Mouse (Mus musculus): ENCODE results near the gene Fam24b. TPM values are rescaled to one million over a fixed set of nuclear protein-coding genes. Genes with fewer than 3 reads are reported as not detected.

Gene Fam24b
- polyA plus RNA-seq, 1 experiment from 2014 or later, result not detected

GRCm38 (mm10) chr7:131362615-131363300, 33.4 kb upstream of the Fam24b start, which contains the start of gene 2310057M21Rik:
TSS of gene 2310057M21Rik (minus strand) at chr7:131362759.
- ATAC-seq, result peak; percentile 98
- Histone ChIP-seq H3K4me1 (ENCODE audit: insufficient read depth) (peaks cover 11% of the 10 kb centered on the region), H3K9ac (replicated peaks) (peak within 1 kb of the TSS; percentile 96), H3K4me2 (ENCODE audit: low read depth, low read length) (peak within 1 kb of the TSS; percentile 98), H3K9me3 (ENCODE audit: low read length) (no peaks in the 10 kb centered on the region), H3K27me3 (ENCODE audit: insufficient read depth, low read length) (no peaks in the 10 kb centered on the region), H3K36me3 (replicated peaks; ENCODE audit: insufficient read depth, low read length) (peaks cover 15% of the 10 kb centered on the region), H3K27ac (ENCODE audit: low read depth) (peak within 1 kb of the TSS; percentile 95), H3K4me3 (ENCODE audit: low read depth, low read length) (peak within 1 kb of the TSS; percentile 93)
- DNase-seq, result peak; percentile 93
- under 1% methylated on average over 53 of the region's 55 CpGs for WGBS (ENCODE audit: insufficient replicate concordance)
- TF ChIP-seq EP300 (IDR thresholded peaks at IDR 0.05; ENCODE audit: low read depth), result no peak

GRCm38 (mm10) chr7:131362269-131362614, 32.9 kb upstream of the Fam24b start:
- DNase-seq (no peak), ATAC-seq (peak; percentile 74)
- Histone ChIP-seq H3K4me1 (ENCODE audit: insufficient read depth) (peaks cover 11% of the 10 kb centered on the region), H3K27ac (ENCODE audit: low read depth) (peak overlapping the region; percentile 95), H3K4me3 (ENCODE audit: low read depth, low read length) (peak overlapping the region; percentile 93), H3K36me3 (replicated peaks; ENCODE audit: insufficient read depth, low read length) (peaks cover 19% of the 10 kb centered on the region), H3K9me3 (ENCODE audit: low read length) (no peaks in the 10 kb centered on the region), H3K4me2 (ENCODE audit: low read depth, low read length) (peak overlapping the region; percentile 98), H3K27me3 (ENCODE audit: insufficient read depth, low read length) (no peaks in the 10 kb centered on the region), H3K9ac (replicated peaks) (peak overlapping the region; percentile 96)
- TF ChIP-seq CTCF (IDR thresholded peaks at IDR 0.05; ENCODE audit: low read depth) (no peak), EP300 (IDR thresholded peaks at IDR 0.05; ENCODE audit: low read depth) (no peak)
- WGBS (ENCODE audit: insufficient replicate concordance), result under 1% methylated on average over 29 of the region's 35 CpGs

GRCm38 (mm10) chr7:131356105-131356504, 26.8 kb upstream of the Fam24b start:
- TF ChIP-seq EP300 (IDR thresholded peaks at IDR 0.05; ENCODE audit: low read depth) (no peak), CTCF (IDR thresholded peaks at IDR 0.05; ENCODE audit: low read depth) (no peak)
- Histone ChIP-seq H3K4me2 (ENCODE audit: low read depth, low read length) (no peak overlapping the region), H3K9me3 (ENCODE audit: low read length) (no peaks in the 10 kb centered on the region), H3K27ac (ENCODE audit: low read depth) (no peak overlapping the region), H3K27me3 (ENCODE audit: insufficient read depth, low read length) (no peaks in the 10 kb centered on the region), H3K9ac (replicated peaks) (no peak overlapping the region), H3K36me3 (replicated peaks; ENCODE audit: insufficient read depth, low read length) (peaks cover 42% of the 10 kb centered on the region), H3K4me1 (ENCODE audit: insufficient read depth) (peaks cover 2% of the 10 kb centered on the region; the same call in 1 of the 2 replicates), H3K4me3 (ENCODE audit: low read depth, low read length) (no peak overlapping the region)
- ATAC-seq (no peak), DNase-seq (no peak)
- 78% methylated on average over 13 of the region's 13 CpGs for whole genome bisulfite sequencing (ENCODE audit: insufficient replicate concordance)

GRCm38 (mm10) chr7:131345856-131346541, 16.7 kb upstream of the Fam24b start:
- Histone ChIP-seq H3K36me3 (replicated peaks; ENCODE audit: insufficient read depth, low read length) (peaks cover 32% of the 10 kb centered on the region), H3K9ac (replicated peaks) (no peak overlapping the region), H3K4me3 (ENCODE audit: low read depth, low read length) (no peak overlapping the region), H3K4me1 (ENCODE audit: insufficient read depth) (no peaks in the 10 kb centered on the region), H3K27me3 (ENCODE audit: insufficient read depth, low read length) (no peaks in the 10 kb centered on the region), H3K27ac (ENCODE audit: low read depth) (no peak overlapping the region), H3K4me2 (ENCODE audit: low read depth, low read length) (no peak overlapping the region), H3K9me3 (ENCODE audit: low read length) (no peaks in the 10 kb centered on the region)
- ATAC-seq (no peak), DNase-seq (no peak)
- no peak for TF ChIP-seq EP300 (IDR thresholded peaks at IDR 0.05; ENCODE audit: low read depth)
- TF ChIP-seq CTCF (IDR thresholded peaks at IDR 0.05; ENCODE audit: low read depth), result no peak
- WGBS (ENCODE audit: insufficient replicate concordance), result 82% methylated on average over 7 of the region's 7 CpGs

GRCm38 (mm10) chr7:131337502-131338068, 8.3 kb upstream of the Fam24b start:
- no peak for DNase-seq
- WGBS (ENCODE audit: insufficient replicate concordance), result 70% methylated on average over 8 of the region's 8 CpGs
- H3K27me3 ChIP-seq (ENCODE audit: insufficient read depth, low read length), result no peaks in the 10 kb centered on the region
- no peak for ATAC-seq
- no peaks in the 10 kb centered on the region for H3K4me1 ChIP-seq (ENCODE audit: insufficient read depth)
- H3K4me2 ChIP-seq (ENCODE audit: low read depth, low read length), result no peak overlapping the region
- no peak for TF ChIP-seq EP300 (IDR thresholded peaks at IDR 0.05; ENCODE audit: low read depth)
- no peak for TF ChIP-seq CTCF (IDR thresholded peaks at IDR 0.05; ENCODE audit: low read depth)
- no peaks in the 10 kb centered on the region for H3K9me3 ChIP-seq (ENCODE audit: low read length)
- H3K4me3 ChIP-seq (ENCODE audit: low read depth, low read length), result no peak overlapping the region
- peaks cover 2% of the 10 kb centered on the region; the same call in 1 of the 2 replicates for H3K36me3 ChIP-seq (replicated peaks; ENCODE audit: insufficient read depth, low read length)
- no peak overlapping the region for H3K27ac ChIP-seq (ENCODE audit: low read depth)
- H3K9ac ChIP-seq (replicated peaks), result no peak overlapping the region

GRCm38 (mm10) chr7:131333564-131333963, 4.2 kb upstream of the Fam24b start, which contains the start of gene Fam24a:
TSS of gene Fam24a (plus strand) at chr7:131333864.
- Histone ChIP-seq H3K4me3 (ENCODE audit: low read depth, low read length) (no peak within 1 kb of the TSS), H3K9me3 (ENCODE audit: low read length) (no peaks in the 10 kb centered on the region), H3K4me2 (ENCODE audit: low read depth, low read length) (no peak within 1 kb of the TSS), H3K4me1 (ENCODE audit: insufficient read depth) (no peaks in the 10 kb centered on the region), H3K36me3 (replicated peaks; ENCODE audit: insufficient read depth, low read length) (0 out of 2 replicates have a peak, but pooled peaks cover 2% of the 10 kb centered on the region), H3K27ac (ENCODE audit: low read depth) (no peak within 1 kb of the TSS), H3K9ac (replicated peaks) (no peak within 1 kb of the TSS), H3K27me3 (ENCODE audit: insufficient read depth, low read length) (no peaks in the 10 kb centered on the region)
- ATAC-seq (no peak), DNase-seq (no peak)
- 41% methylated on average over 1 of the region's 1 CpGs for WGBS (ENCODE audit: insufficient replicate concordance)
- no peak for TF ChIP-seq CTCF (IDR thresholded peaks at IDR 0.05; ENCODE audit: low read depth)
- no peak for TF ChIP-seq EP300 (IDR thresholded peaks at IDR 0.05; ENCODE audit: low read depth)
